Mouse (Mus musculus) embryonic fibroblast, embryonic 13.5 days (primary cell): ENCODE measurements at regions not wholly inside any gene's neighbourhood (a gene's known extent, or its start where the extent isn't known, plus 50 kb on each side); places are given as distances from the start of the nearest gene placed in this dataset.

ENCODE experiments used
- CTCF ChIP-seq: IDR thresholded peaks from 2 replicates; pipeline ENCODE4 v1.5.1; 2011; ENCODE audit warnings: mild to moderate bottlenecking, control low read depth, low read length, moderate library complexity, borderline replicate concordance; ENCODE audit not compliant: insufficient read depth
- POLR2A ChIP-seq: IDR thresholded peaks from 2 replicates; pipeline ENCODE4 v1.6.1; 2011; ENCODE audit warnings: low read depth, mild to moderate bottlenecking, control low read depth, low read length, moderate library complexity

- TF ChIP-seq POLR2A, result no peak
- TF ChIP-seq CTCF, result no peak
Observed at GRCm38 (mm10) chr9:61682316-61682715, 232.0 kb downstream of the Rplp1 start.
